Mouse (Mus musculus): ENCODE data around the gene Gm45844. TPM values are rescaled to one million over a fixed set of nuclear protein-coding genes. Genes with fewer than 3 reads are reported as not detected.
"Not testable (repeated sequence)": the region's sequence is repeated elsewhere in the genome, so short reads cannot be mapped to it uniquely, and the experiment has no call there.

Gm45844 gene
- total RNA-seq (2014; fragmentation: Nextera tagmentation) (0.48 and 3.8 TPM in 2 replicates), total RNA-seq (2017) (4.4 TPM in 1 of 2 replicates, not detected in the other)

GRCm38 (mm10) chr7:7277966-7278567, at the start of gene Gm45844:
Gene Gm45844, minus strand, starts transcription at chr7:7278289.
- ATAC-seq (replicated peaks; ENCODE audit: low FRiP score, low TSS enrichment, poor library complexity, severe bottlenecking): peak; percentile 100

GRCm38 (mm10) chr7:7295595-7295994, 17.5 kb upstream of the Gm45844 start:
- no peak; the same call in 1 of the 2 replicates for ATAC-seq (replicated peaks; ENCODE audit: low FRiP score, low TSS enrichment, poor library complexity, severe bottlenecking)

- no peak for ATAC-seq (replicated peaks; ENCODE audit: low FRiP score, low TSS enrichment, poor library complexity, severe bottlenecking)
These were observed 3.3 kb upstream of the Gm45844 start for GRCm38 (mm10) chr7:7281383-7281782.

GRCm38 (mm10) chr7:7277556-7277955, 533 bp downstream of the Gm45844 start:
- peak; percentile 50 for ATAC-seq (replicated peaks; ENCODE audit: low FRiP score, low TSS enrichment, poor library complexity, severe bottlenecking)

GRCm38 (mm10) chr7:7247228-7247627, 30.9 kb downstream of the Gm45844 start, which contains the start of gene Vmn2r29:
Gene Vmn2r29, minus strand, starts transcription at chr7:7247328.
- not testable (repeated sequence) for ATAC-seq (replicated peaks; ENCODE audit: low FRiP score, low TSS enrichment, poor library complexity, severe bottlenecking)

GRCm38 (mm10) chr7:7209313-7210151, 68.6 kb downstream of the Gm45844 start, which contains the start of gene Zfp772:
Gene Zfp772, minus strand, starts transcription at chr7:7209998.
- not testable (repeated sequence) for ATAC-seq (replicated peaks; ENCODE audit: low FRiP score, low TSS enrichment, poor library complexity, severe bottlenecking)

GRCm38 (mm10) chr7:7188191-7188942, 89.7 kb downstream of the Gm45844 start:
- peak; percentile 100 for ATAC-seq (replicated peaks; ENCODE audit: low FRiP score, low TSS enrichment, poor library complexity, severe bottlenecking)

GRCm38 (mm10) chr7:7187417-7188190, 90.5 kb downstream of the Gm45844 start:
- ATAC-seq (replicated peaks; ENCODE audit: low FRiP score, low TSS enrichment, poor library complexity, severe bottlenecking): peak; percentile 50

- no peak for ATAC-seq (replicated peaks; ENCODE audit: low FRiP score, low TSS enrichment, poor library complexity, severe bottlenecking)
These were observed 92.2 kb downstream of the Gm45844 start for GRCm38 (mm10) chr7:7185897-7186296.

- ATAC-seq (replicated peaks; ENCODE audit: low FRiP score, low TSS enrichment, poor library complexity, severe bottlenecking): peak; percentile 99
These were observed 106.6 kb downstream of the Gm45844 start, which contains the start of gene Zfp418 for GRCm38 (mm10) chr7:7171227-7172147. Gene Zfp418, plus strand, starts transcription at chr7:7171330.

Other genes with a start within 250 kb of the Gm45844 start
- gene Zfp954, start 156.8 kb downstream of the Gm45844 start, total RNA-seq (2014; fragmentation: Nextera tagmentation): 12.0 and 13.7 TPM in 2 replicates
- 4.4 and 13.8 TPM in 2 replicates for gene Zfp954, start 156.8 kb downstream of the Gm45844 start, total RNA-seq (2017)
- gene Zfp773, start 141.5 kb downstream of the Gm45844 start, total RNA-seq (2014; fragmentation: Nextera tagmentation): 1.0 TPM in 2 replicates
- gene Zfp773, start 141.5 kb downstream of the Gm45844 start, total RNA-seq (2017): 1.5 and 4.3 TPM in 2 replicates
- gene Zfp418, start 107.0 kb downstream of the Gm45844 start, total RNA-seq (2014; fragmentation: Nextera tagmentation): 1.6 and 6.9 TPM in 2 replicates
- gene Zfp418, start 107.0 kb downstream of the Gm45844 start, total RNA-seq (2017): 2.2 and 2.3 TPM in 2 replicates
- gene Zfp772, start 68.3 kb downstream of the Gm45844 start, total RNA-seq (2014; fragmentation: Nextera tagmentation): 1.1 and 1.7 TPM in 2 replicates
- gene Zfp772, start 68.3 kb downstream of the Gm45844 start, total RNA-seq (2017): 3.0 and 3.5 TPM in 2 replicates
- 0.46 TPM in 1 of 2 replicates, not detected in the other for gene Vmn2r29, start 31.0 kb downstream of the Gm45844 start, total RNA-seq (2014; fragmentation: Nextera tagmentation)
- gene Vmn2r29, start 31.0 kb downstream of the Gm45844 start, total RNA-seq (2017): not detected in 2 replicates
- gene Clcn4, start 22.6 kb upstream of the Gm45844 start, total RNA-seq (2014; fragmentation: Nextera tagmentation): 26.5 and 28.8 TPM in 2 replicates
- 26.7 and 32.5 TPM in 2 replicates for gene Clcn4, start 22.6 kb upstream of the Gm45844 start, total RNA-seq (2017)
- 0.04 TPM in 1 of 2 replicates, not detected in the other for gene Vmn2r30, start 59.3 kb upstream of the Gm45844 start, total RNA-seq (2014; fragmentation: Nextera tagmentation)
- not detected in 2 replicates for gene Vmn2r30, start 59.3 kb upstream of the Gm45844 start, total RNA-seq (2017)
- not detected in 2 replicates for gene Gm45783, start 96.3 kb upstream of the Gm45844 start, total RNA-seq (2014; fragmentation: Nextera tagmentation)
- not detected in 2 replicates for gene Gm45783, start 96.3 kb upstream of the Gm45844 start, total RNA-seq (2017)
- gene Vmn2r31, start 121.4 kb upstream of the Gm45844 start, total RNA-seq (2014; fragmentation: Nextera tagmentation): not detected in 2 replicates
- gene Vmn2r31, start 121.4 kb upstream of the Gm45844 start, total RNA-seq (2017): not detected in 2 replicates
- not detected in 2 replicates for gene Vmn2r32, start 201.7 kb upstream of the Gm45844 start, total RNA-seq (2014; fragmentation: Nextera tagmentation)
- gene Vmn2r32, start 201.7 kb upstream of the Gm45844 start, total RNA-seq (2017): not detected in 2 replicates